Mouse (Mus musculus) limb, embryonic 13.5 days (tissue): ENCODE measurements at regions not wholly inside any gene's neighbourhood (a gene's known extent, or its start where the extent isn't known, plus 50 kb on each side); places are given as distances from the start of the nearest gene placed in this dataset.

Source experiments
- ATAC-seq: fragments of 200-750 bp; cut with Nextera tagmentation; 2 replicates; pipeline ENCODE4 v1.8.0; 2017; ENCODE audit warnings: low read depth, moderate number of reproducible peaks, moderate TSS enrichment; ENCODE audit not compliant: low FRiP score
- H3K27ac ChIP-seq: fragments of 300-500 bp; sonication (generic); 2 replicates; pipeline ENCODE4 v1.5.1; 2015; ENCODE audit warnings: inconsistent platforms, mild to moderate bottlenecking, moderate library complexity
- H3K27me3 ChIP-seq: fragments of 300-500 bp; sonication (generic); 2 replicates; pipeline ENCODE4 v1.6.1; 2015; ENCODE audit warnings: mild to moderate bottlenecking, inconsistent platforms
- H3K36me3 ChIP-seq: fragments of 300-500 bp; sonication (generic); 2 replicates; pipeline ENCODE4 v1.6.1; 2015; ENCODE audit warnings: inconsistent platforms, mild to moderate bottlenecking, moderate library complexity
- H3K4me1 ChIP-seq: fragments of 300-500 bp; sonication (generic); 2 replicates; pipeline ENCODE4 v1.6.1; 2015; ENCODE audit warnings: inconsistent platforms
- H3K4me2 ChIP-seq: fragments of 300-500 bp; sonication (generic); replicated peaks from 2 replicates; pipeline ENCODE4 v1.6.1; 2015; ENCODE audit warnings: inconsistent platforms, mild to moderate bottlenecking, moderate library complexity
- H3K4me3 ChIP-seq: fragments of 300-500 bp; sonication (generic); 2 replicates; pipeline ENCODE4 v1.5.1; 2015; ENCODE audit warnings: moderate library complexity, mild to moderate bottlenecking, inconsistent platforms
- H3K9ac ChIP-seq: fragments of 300-500 bp; sonication (generic); 2 replicates; pipeline ENCODE4 v1.6.1; 2015; ENCODE audit warnings: mild to moderate bottlenecking, inconsistent platforms
- H3K9me3 ChIP-seq: fragments of 300-500 bp; sonication (generic); 2 replicates; pipeline ENCODE4 v1.6.1; 2016; ENCODE audit warnings: inconsistent platforms
- WGBS: fragments of 180-500 bp; shearing (Covaris S2); methylation state at CpG from one replicate; pipeline ENCODE4 v1.1.7; 2015; 5-methylcytosine and 5-hydroxymethylcytosine counted together

- Histone ChIP-seq H3K4me1 (no peaks in the 10 kb centered on the region), H3K36me3 (no peaks in the 10 kb centered on the region), H3K9ac (no peak overlapping the region), H3K4me2 (no peak overlapping the region), H3K4me3 (no peak overlapping the region), H3K27me3 (no peaks in the 10 kb centered on the region), H3K9me3 (no peaks in the 10 kb centered on the region), H3K27ac (no peak overlapping the region)
- ATAC-seq = no peak
Observed at GRCm38 (mm10) chr1:19975436-19975835, 642.4 kb downstream of the Pkhd1 start.

GRCm38 (mm10) chr1:19981189-19981588 is 636.7 kb downstream of the Pkhd1 start:
- no peak for ATAC-seq
- Histone ChIP-seq H3K4me3 (no peak overlapping the region), H3K4me1 (no peaks in the 10 kb centered on the region), H3K4me2 (no peak overlapping the region), H3K9me3 (no peaks in the 10 kb centered on the region), H3K27ac (no peak overlapping the region), H3K9ac (no peak overlapping the region), H3K36me3 (no peaks in the 10 kb centered on the region), H3K27me3 (no peaks in the 10 kb centered on the region)
- 33% methylated on average over 1 of the region's 1 CpGs for WGBS

- no peaks in the 10 kb centered on the region for H3K9me3 ChIP-seq
- H3K27me3 ChIP-seq = no peaks in the 10 kb centered on the region
- H3K4me2 ChIP-seq = no peak overlapping the region
- H3K9ac ChIP-seq = no peak overlapping the region
- no peak overlapping the region for H3K4me3 ChIP-seq
- H3K36me3 ChIP-seq = no peaks in the 10 kb centered on the region
- no peak for ATAC-seq
- 61% methylated on average over 3 of the region's 3 CpGs for WGBS
- H3K4me1 ChIP-seq = no peaks in the 10 kb centered on the region
- no peak overlapping the region for H3K27ac ChIP-seq
Observed at GRCm38 (mm10) chr1:19982791-19983190, 635.1 kb downstream of the Pkhd1 start.

GRCm38 (mm10) chr1:19983504-19983903 is 634.4 kb downstream of the Pkhd1 start:
- Histone ChIP-seq H3K9me3 (no peaks in the 10 kb centered on the region), H3K4me3 (no peak overlapping the region), H3K4me1 (no peaks in the 10 kb centered on the region), H3K27me3 (no peaks in the 10 kb centered on the region), H3K9ac (no peak overlapping the region), H3K4me2 (no peak overlapping the region), H3K36me3 (no peaks in the 10 kb centered on the region), H3K27ac (no peak overlapping the region)
- WGBS = 20% methylated on average over 2 of the region's 2 CpGs
- ATAC-seq = no peak

- no peak overlapping the region for H3K4me2 ChIP-seq
- H3K9ac ChIP-seq = no peak overlapping the region
- ATAC-seq = no peak
- no peak overlapping the region for H3K27ac ChIP-seq
- H3K36me3 ChIP-seq = no peaks in the 10 kb centered on the region
- H3K27me3 ChIP-seq = no peaks in the 10 kb centered on the region
- H3K9me3 ChIP-seq = no peaks in the 10 kb centered on the region
- 83% methylated on average over 4 of the region's 4 CpGs for WGBS
- no peaks in the 10 kb centered on the region for H3K4me1 ChIP-seq
- no peak overlapping the region for H3K4me3 ChIP-seq
Observed at GRCm38 (mm10) chr1:19989921-19990320, 627.9 kb downstream of the Pkhd1 start.
